Mouse (Mus musculus): ENCODE measurements around the gene Avp.

Avp gene

DNA sequence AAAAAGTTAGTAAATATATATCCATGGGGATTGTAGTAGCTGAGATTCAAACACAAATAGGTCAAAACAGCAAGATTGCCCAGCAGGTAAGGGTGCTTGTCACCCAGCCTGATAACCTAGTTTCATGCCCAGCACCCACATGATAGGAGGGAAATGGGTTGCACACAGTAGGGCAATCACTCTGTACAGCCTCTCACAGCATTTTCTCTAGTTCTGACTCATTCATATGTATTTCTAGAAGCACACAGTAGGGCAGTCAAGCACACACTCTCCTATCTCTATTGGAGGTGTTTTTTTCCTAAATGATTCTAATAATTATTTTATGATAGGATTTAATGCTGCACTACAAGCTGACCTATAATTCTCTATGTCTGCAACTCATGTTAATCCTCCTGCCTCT lies 12.4 kb downstream of the Avp start:
- no peak for DNase-seq

GRCm38 (mm10) chr2:130568921-130569320 lies 13.4 kb downstream of the Avp start:
- DNase-seq, result no peak

DNA sequence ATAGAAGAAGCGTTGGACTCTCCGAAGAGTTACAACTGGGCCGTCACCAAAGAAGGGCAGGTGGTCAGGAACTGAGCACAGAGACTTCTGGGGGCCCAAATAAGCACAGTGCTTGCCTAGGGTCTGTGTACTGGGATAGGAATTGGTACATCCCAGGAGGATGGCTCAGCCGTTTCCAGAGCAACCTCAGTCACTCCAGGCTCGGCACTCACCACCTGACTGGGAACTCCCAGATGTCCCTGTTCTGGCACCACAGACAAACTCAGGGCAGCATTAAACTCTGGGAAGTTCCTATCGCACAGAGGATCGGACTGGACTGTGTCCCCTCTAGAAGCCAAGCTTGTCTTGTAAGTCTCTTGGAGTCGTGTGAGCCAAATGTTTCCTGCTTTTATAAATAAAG lies 17.4 kb downstream of the Avp start:
- no peak for DNase-seq

DNA sequence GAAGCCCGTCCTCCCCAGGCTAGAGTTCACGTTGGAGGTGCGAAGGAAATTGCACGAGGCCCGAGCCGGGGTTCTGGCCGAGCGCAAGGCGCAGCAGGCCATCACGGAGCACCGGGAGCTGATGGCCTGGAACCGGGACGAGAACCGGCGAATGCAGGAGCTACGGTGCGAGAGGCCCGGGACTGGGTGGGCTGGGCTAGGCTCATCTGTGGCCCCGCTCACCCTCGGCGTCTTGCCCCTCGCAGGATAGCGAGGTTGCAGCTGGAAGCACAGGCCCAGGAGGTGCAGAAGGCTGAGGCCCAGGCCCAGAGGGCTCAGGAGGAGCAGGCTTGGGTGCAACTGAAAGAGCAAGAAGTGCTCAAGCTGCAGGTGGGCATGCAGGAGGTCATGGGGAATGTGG lies 18.3 kb downstream of the Avp start:
- no peak for DNase-seq

- DNase-seq, result peak; percentile 86 to 87
Observed at GRCm38 (mm10) chr2:130563212-130564055, 18.9 kb downstream of the Avp start, which contains the start of gene Mrps26. Gene Mrps26 (plus strand): TSS chr2:130563742.

- DNase-seq, result no peak
Observed at GRCm38 (mm10) chr2:130558015-130558414, 24.3 kb downstream of the Avp start.

GRCm38 (mm10) chr2:130557462-130557861 lies 24.9 kb downstream of the Avp start:
- no peak for DNase-seq

DNA sequence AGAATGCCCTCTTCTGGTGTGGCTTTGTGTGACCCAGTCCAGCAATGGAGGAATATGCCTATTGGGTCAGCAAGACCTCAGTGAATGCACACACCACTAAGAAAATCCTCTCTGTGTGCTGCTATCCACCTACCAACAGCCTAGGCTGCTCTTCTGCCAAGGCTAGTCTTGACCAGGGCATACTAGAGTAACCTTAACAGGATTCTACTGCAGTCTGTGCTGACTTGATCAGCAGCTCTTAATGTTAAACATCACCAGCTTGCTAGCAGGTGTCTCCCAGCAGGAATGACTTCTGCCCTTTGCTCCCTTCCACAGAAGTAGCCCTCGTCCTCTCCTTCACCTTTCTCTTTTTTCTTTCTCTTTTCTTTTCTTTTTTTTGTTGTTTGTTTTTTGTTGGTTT lies 26.1 kb downstream of the Avp start:
- DNase-seq, result no peak

GRCm38 (mm10) chr2:130554841-130555240 lies 27.5 kb downstream of the Avp start:
- DNase-seq, result no peak

- no peak for DNase-seq
Observed at GRCm38 (mm10) chr2:130546957-130547356, 35.4 kb downstream of the Avp start.

DNA sequence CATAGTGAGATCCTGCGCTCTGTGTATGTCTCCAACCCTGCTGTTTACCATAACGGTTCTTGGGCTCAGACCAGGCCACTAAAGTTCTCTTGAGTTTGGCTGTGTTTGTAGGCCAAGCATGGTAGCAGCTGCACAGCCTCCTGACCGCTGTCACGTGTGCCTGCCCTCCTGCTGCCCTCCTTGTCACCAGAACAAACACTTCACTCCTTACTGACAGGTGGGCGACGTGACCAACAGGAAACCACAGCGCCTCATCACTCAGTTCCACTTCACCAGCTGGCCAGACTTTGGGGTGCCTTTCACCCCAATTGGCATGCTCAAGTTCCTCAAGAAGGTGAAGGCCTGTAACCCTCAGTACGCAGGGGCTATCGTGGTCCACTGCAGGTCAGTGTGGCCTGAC lies 42.1 kb downstream of the Avp start:
- DNase-seq, result peak in 1 of 2 experiments; percentile 13

DNA sequence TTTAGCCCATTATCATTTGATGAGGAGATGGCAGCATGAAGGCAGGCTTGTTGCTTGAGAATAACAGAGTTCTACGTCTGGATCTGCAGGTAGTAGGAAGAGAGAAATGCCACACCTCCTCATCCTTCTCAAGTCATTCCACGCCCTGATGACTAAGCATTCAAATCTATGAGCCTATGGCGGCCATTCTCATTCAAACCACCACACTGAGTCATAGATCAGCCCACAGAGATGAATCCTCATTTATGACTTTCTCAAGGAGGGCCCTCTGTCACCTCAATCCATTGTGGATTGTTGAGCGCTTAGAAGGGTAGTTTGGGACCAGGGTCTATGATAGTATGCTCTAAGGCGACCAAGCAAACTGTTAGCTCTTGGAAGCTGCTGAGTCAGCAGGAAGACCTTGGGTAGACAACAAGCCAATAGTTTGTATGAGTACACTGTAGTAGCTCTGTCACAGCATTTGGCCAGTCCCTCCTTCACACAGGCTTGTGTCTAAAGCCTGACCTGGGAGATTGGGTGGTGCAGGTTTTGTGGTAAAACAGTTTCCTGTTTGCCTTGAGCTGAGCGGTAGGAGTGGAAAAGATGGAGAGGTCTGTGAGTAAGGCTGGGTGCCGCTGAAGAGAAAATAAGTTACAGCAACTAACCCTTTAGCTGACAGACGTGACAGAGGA lies 43.3 kb downstream of the Avp start:
- DNase-seq, result no peak

DNA sequence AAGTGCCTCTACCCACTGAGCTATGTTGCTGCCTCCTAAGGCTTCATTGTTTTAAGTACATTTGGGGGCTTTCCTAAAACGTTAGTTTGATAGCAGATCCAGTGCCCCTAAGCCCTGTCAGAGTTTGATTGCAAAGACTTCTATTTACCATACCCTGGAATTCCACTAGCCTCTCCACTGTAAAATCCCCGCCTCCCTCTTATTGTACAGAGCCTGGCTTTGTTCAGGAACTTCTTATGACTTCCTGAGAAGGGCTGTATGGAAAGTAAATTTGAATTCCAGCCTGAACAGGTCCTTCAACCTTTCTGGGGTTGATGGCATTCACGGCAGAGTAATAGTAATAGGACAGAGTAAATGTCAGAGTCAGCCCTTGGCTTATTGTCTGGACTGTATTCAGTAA lies 45.5 kb downstream of the Avp start:
- no peak for DNase-seq

DNA sequence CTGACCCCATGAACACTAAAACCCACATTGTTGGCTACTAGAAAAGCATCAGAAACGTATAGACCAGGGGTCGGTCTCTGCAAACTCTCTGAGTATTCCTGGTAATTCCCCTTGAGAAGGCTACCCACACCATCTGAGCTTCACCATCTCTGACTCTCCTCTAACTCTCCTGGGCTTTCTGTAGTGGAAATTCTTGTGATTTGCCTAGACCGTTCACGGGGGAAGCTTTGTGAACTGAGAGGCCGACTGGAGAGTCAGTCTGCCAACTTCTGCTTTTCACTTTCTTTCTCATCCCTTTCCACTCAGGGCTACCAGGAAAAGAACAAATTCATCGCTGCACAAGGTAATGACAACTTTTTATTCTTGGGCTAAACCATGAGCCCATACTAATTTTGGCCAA lies 47.3 kb downstream of the Avp start:
- DNase-seq, result no peak

- no peak for DNase-seq
Observed at GRCm38 (mm10) chr2:130532201-130532600, 50.2 kb downstream of the Avp start.

Measured in spleen, adult 18-20 months (tissue).